Mouse (Mus musculus) limb, embryonic 11.5 days (tissue): ENCODE data around the gene Oit1. TPM values are rescaled to one million over a fixed set of nuclear protein-coding genes. Genes with fewer than 3 reads are reported as not detected.

Experiments used
- ATAC-seq: fragments of 200-750 bp; cut with Nextera tagmentation; 2 replicates; pipeline ENCODE4 v1.8.0; 2017; ENCODE audit warnings: low read depth; ENCODE audit not compliant: insufficient number of reproducible peaks, low FRiP score, low TSS enrichment
- DNase-seq: peaks from one replicate; pipeline ENCODE4 v3.0.0-alpha.2; 2015; ENCODE audit warnings: low spot score
- H3K27ac ChIP-seq: fragments of 300-500 bp; sonication (generic); replicated peaks from 2 replicates; pipeline ENCODE4 v1.5.1; 2014; ENCODE audit warnings: low read depth, mild to moderate bottlenecking, low read length
- H3K27me3 ChIP-seq: fragments of 300-500 bp; sonication (generic); 2 replicates; pipeline ENCODE4 v1.6.1; 2014; ENCODE audit warnings: mild to moderate bottlenecking, low read length, mixed read lengths; ENCODE audit not compliant: control insufficient read depth, insufficient read depth
- H3K36me3 ChIP-seq: fragments of 300-500 bp; sonication (generic); 2 replicates; pipeline ENCODE4 v1.6.1; 2014; ENCODE audit warnings: mild to moderate bottlenecking, low read length, moderate library complexity, mixed read lengths; ENCODE audit not compliant: control insufficient read depth, insufficient read depth
- H3K4me1 ChIP-seq: fragments of 300-500 bp; sonication (generic); 2 replicates; pipeline ENCODE4 v1.6.1; 2014; ENCODE audit warnings: low read length, mixed read lengths; ENCODE audit not compliant: control insufficient read depth, insufficient read depth
- H3K4me2 ChIP-seq: fragments of 300-500 bp; sonication (generic); 2 replicates; pipeline ENCODE4 v1.6.1; 2014; ENCODE audit warnings: low read depth, mild to moderate bottlenecking, moderate library complexity; ENCODE audit not compliant: severe bottlenecking
- H3K4me3 ChIP-seq: fragments of 300-500 bp; sonication (generic); 2 replicates; pipeline ENCODE4 v1.5.1; 2014; ENCODE audit warnings: low read depth, low read length
- H3K9ac ChIP-seq: fragments of 300-500 bp; sonication (generic); 2 replicates; pipeline ENCODE4 v1.6.1; 2014; ENCODE audit warnings: mild to moderate bottlenecking, low read length
- H3K9me3 ChIP-seq: fragments of 300-500 bp; sonication (generic); 2 replicates; pipeline ENCODE4 v1.6.1; 2016; ENCODE audit warnings: low read length; ENCODE audit not compliant: control insufficient read depth
- WGBS: fragments of 180-500 bp; shearing (Covaris S2); extraction: QIAGEN DNeasy Blood & Tissue Kit; methylation state at CpG from one replicate; pipeline ENCODE4 v1.1.7; 2014; 5-methylcytosine and 5-hydroxymethylcytosine counted together
- polyA plus RNA-seq: library from polyadenylated mRNA; unstranded; fragments of >200 nt; fragmentation: Nextera tagmentation; extraction: Ambion mirVana; gene quantifications from 2 replicates; pipeline ENCODE4 v1.2.1, GENCODE M21; 2014

Gene Oit1
- not detected in 2 replicates for polyA plus RNA-seq

- no peak within 1 kb of the TSS for H3K4me3 ChIP-seq
- 53% methylated on average over 8 of the region's 8 CpGs for WGBS
- no peaks in the 10 kb centered on the region for H3K9me3 ChIP-seq
- H3K36me3 ChIP-seq: no peaks in the 10 kb centered on the region
- H3K4me1 ChIP-seq: no peaks in the 10 kb centered on the region
- H3K4me2 ChIP-seq: no peak within 1 kb of the TSS
- no peak within 1 kb of the TSS for H3K9ac ChIP-seq
- no peak for DNase-seq
- ATAC-seq: peak; percentile 70; the same call in 1 of the 2 replicates
- no peaks in the 10 kb centered on the region for H3K27me3 ChIP-seq
- H3K27ac ChIP-seq: no peak within 1 kb of the TSS
These were observed at the start of gene Oit1 for GRCm38 (mm10) chr14:8378685-8379313. Gene Oit1, minus strand, starts transcription at chr14:8378754.

GRCm38 (mm10) chr14:8422833-8423232 is 44.3 kb upstream of the Oit1 start:
- Histone ChIP-seq H3K27me3 (no peaks in the 10 kb centered on the region), H3K4me1 (0 out of 2 replicates have a peak, but pooled peaks cover 2% of the 10 kb centered on the region), H3K36me3 (no peaks in the 10 kb centered on the region), H3K9ac (no peak overlapping the region), H3K4me2 (no peak overlapping the region), H3K4me3 (no peak overlapping the region), H3K27ac (no peak overlapping the region), H3K9me3 (no peaks in the 10 kb centered on the region)
- ATAC-seq (no peak), DNase-seq (no peak)
- WGBS: 75% methylated on average over 3 of the region's 3 CpGs

GRCm38 (mm10) chr14:8421199-8421787 is 42.7 kb upstream of the Oit1 start:
- Histone ChIP-seq H3K36me3 (no peaks in the 10 kb centered on the region), H3K9ac (no peak overlapping the region), H3K9me3 (no peaks in the 10 kb centered on the region), H3K4me1 (0 out of 2 replicates have a peak, but pooled peaks cover 2% of the 10 kb centered on the region), H3K4me2 (peak overlapping the region; percentile 26; the same call in 1 of the 2 replicates), H3K27ac (no peak overlapping the region), H3K4me3 (no peak overlapping the region), H3K27me3 (no peaks in the 10 kb centered on the region)
- 25% methylated on average over 10 of the region's 10 CpGs for WGBS
- ATAC-seq (0 out of 2 replicates have a peak, but pooled peaks have one; percentile 28), DNase-seq (peak; percentile 36)

GRCm38 (mm10) chr14:8418610-8419009 is 40.1 kb upstream of the Oit1 start:
- Histone ChIP-seq H3K4me3 (no peak overlapping the region), H3K27me3 (no peaks in the 10 kb centered on the region), H3K9me3 (no peaks in the 10 kb centered on the region), H3K36me3 (no peaks in the 10 kb centered on the region), H3K9ac (no peak overlapping the region), H3K4me2 (no peak overlapping the region), H3K27ac (no peak overlapping the region), H3K4me1 (0 out of 2 replicates have a peak, but pooled peaks cover 2% of the 10 kb centered on the region)
- DNase-seq: no peak
- ATAC-seq: no peak
- WGBS: 68% methylated on average over 3 of the region's 3 CpGs

DNA sequence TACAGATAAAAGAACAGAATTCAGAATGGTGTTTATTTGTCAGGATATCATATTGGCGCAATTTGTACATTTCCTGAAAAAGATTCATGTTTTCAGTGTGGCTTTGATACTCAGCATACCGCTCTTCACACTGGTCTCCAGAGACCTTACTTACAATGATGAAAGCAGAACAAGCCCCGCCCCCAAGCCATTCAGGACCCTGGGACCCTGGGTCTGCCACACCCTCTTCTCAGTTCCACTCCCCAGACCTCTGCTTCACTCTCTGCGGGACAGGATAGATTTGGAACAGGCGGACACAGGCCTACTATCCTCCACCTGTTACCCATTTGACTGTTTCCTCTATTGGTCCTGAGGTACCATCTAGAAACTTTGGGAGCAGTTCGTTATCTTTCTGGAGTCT is 27.4 kb upstream of the Oit1 start:
- H3K9me3 ChIP-seq: no peaks in the 10 kb centered on the region
- H3K4me3 ChIP-seq: no peak overlapping the region
- no peaks in the 10 kb centered on the region for H3K36me3 ChIP-seq
- H3K4me2 ChIP-seq: no peak overlapping the region
- no peak overlapping the region for H3K27ac ChIP-seq
- H3K27me3 ChIP-seq: no peaks in the 10 kb centered on the region
- ATAC-seq: no peak
- no peak for DNase-seq
- WGBS: 58% methylated on average over 6 of the region's 6 CpGs
- H3K4me1 ChIP-seq: no peaks in the 10 kb centered on the region
- no peak overlapping the region for H3K9ac ChIP-seq

DNA sequence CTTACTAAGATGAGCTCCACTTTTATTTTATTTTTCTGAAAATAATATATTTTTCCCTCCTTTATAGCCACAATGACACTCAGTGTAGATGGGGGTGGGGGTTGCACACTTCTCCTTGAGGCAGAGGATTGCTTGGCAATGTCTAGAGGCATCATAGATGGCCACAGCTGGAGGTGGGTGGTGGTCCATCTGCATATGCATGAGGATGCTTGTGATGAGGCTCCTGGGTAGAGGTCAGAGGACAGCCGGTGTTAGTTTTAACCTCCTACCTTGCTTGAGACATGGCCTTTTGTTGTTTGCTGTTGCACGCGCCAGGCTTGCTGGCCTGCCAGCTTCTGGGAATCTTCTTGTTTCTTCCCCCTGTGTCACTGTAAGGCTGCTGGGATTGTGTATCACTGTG is 24.8 kb upstream of the Oit1 start:
- Histone ChIP-seq H3K27ac (no peak overlapping the region), H3K27me3 (no peaks in the 10 kb centered on the region), H3K9me3 (no peaks in the 10 kb centered on the region), H3K4me3 (no peak overlapping the region), H3K36me3 (no peaks in the 10 kb centered on the region), H3K4me1 (no peaks in the 10 kb centered on the region), H3K4me2 (no peak overlapping the region), H3K9ac (no peak overlapping the region)
- DNase-seq: no peak
- ATAC-seq: no peak
- 89% methylated on average over 3 of the region's 3 CpGs for WGBS

DNA sequence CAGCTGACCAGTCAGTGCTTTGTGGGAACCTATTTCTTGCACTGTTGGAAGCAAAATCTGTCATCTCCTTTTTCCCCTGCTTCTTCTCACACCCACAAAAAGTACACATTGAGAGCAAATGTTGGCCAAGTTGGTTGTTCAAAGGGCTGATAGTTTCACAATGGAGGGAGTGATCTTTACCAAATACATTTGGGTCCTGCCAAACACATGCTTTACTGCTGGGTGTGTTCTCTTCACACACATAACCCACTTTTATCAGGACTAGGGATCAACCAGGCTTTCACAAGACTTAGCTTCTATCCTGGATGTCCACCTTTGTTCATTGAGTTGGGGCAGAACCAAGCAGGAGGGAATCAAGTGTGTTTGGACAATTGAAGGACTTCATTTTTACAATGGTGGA is 20.0 kb upstream of the Oit1 start:
- no peaks in the 10 kb centered on the region for H3K27me3 ChIP-seq
- H3K4me3 ChIP-seq: no peak overlapping the region
- H3K4me1 ChIP-seq: no peaks in the 10 kb centered on the region
- H3K27ac ChIP-seq: no peak overlapping the region
- H3K4me2 ChIP-seq: no peak overlapping the region
- no peak overlapping the region for H3K9ac ChIP-seq
- ATAC-seq: no peak
- H3K36me3 ChIP-seq: no peaks in the 10 kb centered on the region
- no peaks in the 10 kb centered on the region for H3K9me3 ChIP-seq
- DNase-seq: no peak

DNA sequence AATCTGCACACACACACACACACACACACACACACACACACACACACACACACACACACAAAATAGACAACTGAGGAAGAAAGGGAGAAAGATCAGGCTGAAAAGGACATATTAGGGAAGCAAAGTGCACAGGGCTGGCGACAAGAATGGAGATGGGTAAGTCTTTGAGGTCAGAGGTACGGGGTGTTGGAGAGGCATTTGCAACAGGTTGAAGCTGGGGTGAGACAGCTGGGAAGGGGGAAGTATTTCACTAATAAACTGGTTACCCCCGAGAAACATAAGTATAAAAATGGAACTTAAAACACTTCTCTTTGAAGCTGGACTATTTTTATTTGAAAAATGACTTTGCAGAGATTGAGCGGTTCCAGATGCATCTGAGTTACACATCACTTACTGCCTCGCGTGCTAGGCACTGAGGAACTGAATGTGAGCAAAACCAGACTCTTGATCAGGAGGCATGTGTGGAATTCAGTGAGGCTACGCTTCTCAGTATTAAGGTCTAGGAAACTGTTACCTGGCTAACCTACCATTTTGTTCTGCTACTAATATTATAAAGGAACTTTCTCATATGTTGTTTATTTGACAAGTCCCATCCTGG is 17.2 kb upstream of the Oit1 start:
- H3K4me1 ChIP-seq: no peaks in the 10 kb centered on the region
- no peaks in the 10 kb centered on the region for H3K36me3 ChIP-seq
- H3K9me3 ChIP-seq: no peaks in the 10 kb centered on the region
- ATAC-seq (no peak), DNase-seq (no peak)
- WGBS: 72% methylated on average over 7 of the region's 7 CpGs
- H3K9ac ChIP-seq: no peak overlapping the region
- H3K4me2 ChIP-seq: no peak overlapping the region
- H3K27me3 ChIP-seq: no peaks in the 10 kb centered on the region
- no peak overlapping the region for H3K4me3 ChIP-seq
- no peak overlapping the region for H3K27ac ChIP-seq
